Mouse (Mus musculus): ENCODE results near the gene Cfap69.

GRCm38 (mm10) chr5:5533656-5534420 is 130.2 kb downstream of the Cfap69 start:
- TF ChIP-seq CTCF (IDR thresholded peaks at IDR 0.05; ENCODE audit: insufficient read depth, low read length) = no peak
- no peak for TF ChIP-seq POLR2A (IDR thresholded peaks at IDR 0.05; ENCODE audit: borderline replicate concordance, extremely low read depth, low read depth, low read length)

Measured in lung, adult 2 months (tissue).